Mouse (Mus musculus): ENCODE measurements at regions not wholly inside any gene's neighbourhood (a gene's known extent, or its start where the extent isn't known, plus 50 kb on each side); places are given as distances from the start of the nearest gene placed in this dataset.

DNA sequence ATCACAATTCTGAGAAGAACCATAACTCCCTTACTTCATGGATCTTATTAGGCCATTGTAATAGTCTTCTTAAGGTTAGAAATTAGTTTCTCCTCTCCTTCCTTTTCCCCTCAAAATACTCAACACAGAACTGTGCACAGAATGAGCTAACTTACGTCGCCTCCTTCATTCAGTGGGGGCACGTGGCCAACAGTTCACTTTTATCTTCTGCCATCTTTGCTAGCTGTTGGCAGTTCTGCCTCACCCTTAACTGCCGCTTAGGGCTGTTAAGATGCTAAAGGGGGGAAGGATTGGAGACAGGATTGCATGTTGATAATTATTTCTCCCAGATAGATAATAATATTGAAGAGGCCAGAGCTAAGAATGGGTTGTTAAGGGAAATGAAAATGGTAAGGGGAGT is 158.0 kb downstream of the Kcna5 start:
- in situ Hi-C loops (cut with MboI; ENCODE audit: low pct_ligation_motif_present, low pct_unique_long_range_greater_than_20kb, low sequenced_read_pairs) = no loop called here
- dilution Hi-C loops (cut with MboI; ENCODE audit: extremely low pct_ligation_motif_present, extremely low pct_unique_long_range_greater_than_20kb, low sequenced_read_pairs) = no loop called here
- no peak for TF ChIP-seq GABPA (IDR thresholded peaks at IDR 0.05; ENCODE audit: insufficient replicate concordance, low read depth, low read length)
- no peak for TF ChIP-seq MAX (IDR thresholded peaks at IDR 0.05; ENCODE audit: low read length)
- TF ChIP-seq ELF1 (IDR thresholded peaks at IDR 0.05; ENCODE audit: low read depth, low read length) = no peak
- TF ChIP-seq CTCF (conservative IDR thresholded peaks at IDR 0.05 in 1 of 2, IDR thresholded peaks at IDR 0.05 in 1 of 2; ENCODE audit: low read depth in 2 of 2, low read length in 2 of 2) = no peak
- no peak for TF ChIP-seq MXI1 (IDR thresholded peaks at IDR 0.05; ENCODE audit: low read depth, low read length)
- no peak for TF ChIP-seq TCF12 (IDR thresholded peaks at IDR 0.05; ENCODE audit: low read depth, low read length)
- TF ChIP-seq ZKSCAN1 (IDR thresholded peaks at IDR 0.05; ENCODE audit: borderline replicate concordance, low read depth, low read length) = no peak
- TF ChIP-seq IRF4 (IDR thresholded peaks at IDR 0.05; ENCODE audit: low read depth, low read length) = no peak
- no peak for TF ChIP-seq ZNF384 (IDR thresholded peaks at IDR 0.05; ENCODE audit: low read depth, low read length)
- TF ChIP-seq E2F4 (IDR thresholded peaks at IDR 0.05; ENCODE audit: insufficient replicate concordance, low read depth, low read length) = no peak
- no peak for TF ChIP-seq POLR2AphosphoS2 (IDR thresholded peaks at IDR 0.05; ENCODE audit: low read depth, low read length)
- TF ChIP-seq CHD2 (IDR thresholded peaks at IDR 0.05; ENCODE audit: low read length) = no peak
- TF ChIP-seq BHLHE40 (IDR thresholded peaks at IDR 0.05; ENCODE audit: low read depth, low read length) = no peak
- no peak for TF ChIP-seq EP300 (IDR thresholded peaks at IDR 0.05; ENCODE audit: low read length)
- no peak for TF ChIP-seq MYC (IDR thresholded peaks at IDR 0.05; ENCODE audit: low read depth, low read length)
- TF ChIP-seq RAD21 (IDR thresholded peaks at IDR 0.05; ENCODE audit: low read depth, low read length) = no peak
- no peak for TF ChIP-seq PAX5 (IDR thresholded peaks at IDR 0.05; ENCODE audit: low read length)
- TF ChIP-seq TBP (conservative IDR thresholded peaks at IDR 0.05; ENCODE audit: low read depth, low read length) = no peak
- no peak for TF ChIP-seq SIN3A (IDR thresholded peaks at IDR 0.05; ENCODE audit: low read length)
- no peak for TF ChIP-seq RCOR1 (conservative IDR thresholded peaks at IDR 0.05; ENCODE audit: low read depth, low read length)

DNA sequence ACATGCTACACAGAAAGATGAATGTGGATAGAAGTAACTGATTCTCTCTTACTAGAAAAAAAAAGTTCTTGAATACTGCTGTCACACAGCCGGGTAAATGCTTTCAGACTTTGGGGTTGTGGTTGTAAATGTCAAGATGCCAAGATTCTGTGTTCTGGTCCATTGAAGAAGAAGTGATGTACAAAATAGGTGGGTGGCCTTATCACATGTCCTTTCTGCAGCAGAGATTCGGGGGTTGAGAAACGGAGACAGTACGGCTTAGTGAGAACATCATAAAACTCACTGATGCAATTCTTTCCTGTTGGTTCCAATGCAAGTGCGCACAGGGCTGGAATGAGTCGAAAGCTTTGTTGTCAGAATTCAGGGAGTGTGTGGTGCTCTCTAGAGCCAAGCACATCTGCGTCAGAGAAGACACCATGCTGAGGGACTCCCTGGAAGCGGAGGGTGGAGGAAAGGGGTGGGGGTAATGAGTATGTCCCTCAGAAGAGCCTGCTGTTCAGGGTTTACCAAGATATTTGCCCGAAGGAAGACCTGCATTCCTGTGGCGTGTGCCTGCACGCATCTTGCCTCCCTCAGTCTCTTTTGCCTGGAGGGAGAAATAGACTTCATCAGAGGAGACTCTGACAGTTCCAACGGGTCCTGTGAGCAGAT is 160.1 kb downstream of the Kcna5 start:
- TF ChIP-seq TBP (conservative IDR thresholded peaks at IDR 0.05; ENCODE audit: low read depth, low read length) (no peak), GABPA (IDR thresholded peaks at IDR 0.05; ENCODE audit: insufficient replicate concordance, low read depth, low read length) (no peak), RCOR1 (conservative IDR thresholded peaks at IDR 0.05; ENCODE audit: low read depth, low read length) (no peak), NRF1 (IDR thresholded peaks at IDR 0.05; ENCODE audit: low read depth, low read length) (no peak), MAFK (IDR thresholded peaks at IDR 0.05; ENCODE audit: insufficient replicate concordance, low read length) (no peak), TCF12 (IDR thresholded peaks at IDR 0.05; ENCODE audit: low read depth, low read length) (no peak), POLR2AphosphoS2 (IDR thresholded peaks at IDR 0.05; ENCODE audit: low read depth, low read length) (no peak), KAT2A (IDR thresholded peaks at IDR 0.05; ENCODE audit: insufficient replicate concordance, low read length) (no peak), ETS1 (conservative IDR thresholded peaks at IDR 0.05; ENCODE audit: low read depth, low read length) (no peak), USF2 (conservative IDR thresholded peaks at IDR 0.05; ENCODE audit: low read depth, low read length) (no peak), CTCF (conservative IDR thresholded peaks at IDR 0.05 in 1 of 2, IDR thresholded peaks at IDR 0.05 in 1 of 2; ENCODE audit: low read depth in 2 of 2, low read length in 2 of 2) (no peak), EP300 (IDR thresholded peaks at IDR 0.05; ENCODE audit: low read length) (no peak), MYC (IDR thresholded peaks at IDR 0.05; ENCODE audit: low read depth, low read length) (no peak), JUN (IDR thresholded peaks at IDR 0.05; ENCODE audit: insufficient read depth, low read depth, low read length) (no peak), ZNF384 (IDR thresholded peaks at IDR 0.05; ENCODE audit: low read depth, low read length) (no peak), RAD21 (IDR thresholded peaks at IDR 0.05; ENCODE audit: low read depth, low read length) (no peak)
- Histone ChIP-seq H3K9me3 (replicated peaks; ENCODE audit: low read length) (no peaks in the 10 kb centered on the region), H3K9ac (ENCODE audit: insufficient read depth, low read depth) (no peak overlapping the region), H3K4me3 (replicated peaks in 1 of 3; ENCODE audit: low read depth in 2 of 3, low read length in 2 of 3, poor library complexity in 1 of 3) (no peak overlapping the region), H3K4me1 (ENCODE audit: control insufficient read depth in 1 of 2, insufficient read depth in 2 of 2) (peaks cover 0 to 5% of the 10 kb centered on the region in 2 experiments; a peak in 1 of 4 replicates), H3K4me2 (ENCODE audit: insufficient read depth, low read depth, poor library complexity, severe bottlenecking) (no peak overlapping the region), H3K27me3 (replicated peaks) (no peaks in the 10 kb centered on the region), H3K36me3 (replicated peaks in 1 of 2; ENCODE audit: control insufficient read depth in 1 of 2, insufficient read depth in 1 of 2, low read length in 1 of 2) (no peaks in the 10 kb centered on the region), H3K79me2 (replicated peaks; ENCODE audit: control insufficient read depth, extremely low read depth, insufficient read depth, poor library complexity, severe bottlenecking) (no peaks in the 10 kb centered on the region), H3K27ac (ENCODE audit: insufficient read depth, low read depth) (no peak overlapping the region)
- in situ Hi-C loops (cut with MboI; ENCODE audit: low pct_ligation_motif_present, low pct_unique_long_range_greater_than_20kb, low sequenced_read_pairs) (loop anchor here (5.0 to 25.0 kb wide), 3 partner anchors 67 to 763 kb away; partner anchors contain the start of gene Ntf3), dilution Hi-C loops (cut with MboI; ENCODE audit: extremely low pct_ligation_motif_present, extremely low pct_unique_long_range_greater_than_20kb, low sequenced_read_pairs) (no loop called here)
- no peak for DNase-seq (ENCODE audit: extremely low read depth)

More for the DNA sequence above, 158.0 kb downstream of the Kcna5 start:
- Histone ChIP-seq H3K4me2 (ENCODE audit: insufficient read depth, low read depth, poor library complexity, severe bottlenecking) (no peak overlapping the region), H3K9me3 (replicated peaks; ENCODE audit: low read length) (no peaks in the 10 kb centered on the region), H3K4me3 (replicated peaks in 1 of 3; ENCODE audit: low read depth in 2 of 3, low read length in 2 of 3, poor library complexity in 1 of 3) (no peak overlapping the region), H3K79me2 (replicated peaks; ENCODE audit: control insufficient read depth, extremely low read depth, insufficient read depth, poor library complexity, severe bottlenecking) (no peaks in the 10 kb centered on the region), H3K27me3 (replicated peaks) (no peaks in the 10 kb centered on the region), H3K4me1 (ENCODE audit: control insufficient read depth in 1 of 2, insufficient read depth in 2 of 2) (no peaks in the 10 kb centered on the region), H3K36me3 (replicated peaks in 1 of 2; ENCODE audit: control insufficient read depth in 1 of 2, insufficient read depth in 1 of 2, low read length in 1 of 2) (no peaks in the 10 kb centered on the region), H3K27ac (ENCODE audit: insufficient read depth, low read depth) (no peak overlapping the region), H3K9ac (ENCODE audit: insufficient read depth, low read depth) (no peak overlapping the region)
- DNase-seq (ENCODE audit: extremely low read depth) = no peak

Data from CH12.LX (cell line).